Mouse (Mus musculus): ENCODE data around the gene Fam102a.

Fam102a gene

GRCm38 (mm10) chr2:32547380-32547779, 12.2 kb downstream of the Fam102a start:
- DNase-seq = no peak

- peak; percentile 58 for DNase-seq
Measured at GRCm38 (mm10) chr2:32547964-32548739, 13.0 kb downstream of the Fam102a start.

- DNase-seq = no peak
Measured at GRCm38 (mm10) chr2:32549171-32549570, 14.0 kb downstream of the Fam102a start.

GRCm38 (mm10) chr2:32549764-32550163, 14.6 kb downstream of the Fam102a start:
- peak; percentile 45 for DNase-seq

GRCm38 (mm10) chr2:32551236-32551635, 16.1 kb downstream of the Fam102a start:
- no peak for DNase-seq

GRCm38 (mm10) chr2:32553592-32554148, 18.5 kb downstream of the Fam102a start:
- no peak for DNase-seq

- no peak for DNase-seq
Measured at GRCm38 (mm10) chr2:32555484-32555883, 20.4 kb downstream of the Fam102a start.

GRCm38 (mm10) chr2:32556019-32556418, 20.9 kb downstream of the Fam102a start:
- no peak for DNase-seq

- DNase-seq = no peak
Measured at GRCm38 (mm10) chr2:32559570-32559969, 24.4 kb downstream of the Fam102a start.

- DNase-seq = peak; percentile 73
Measured at GRCm38 (mm10) chr2:32566536-32567063, 31.5 kb downstream of the Fam102a start.

- no peak for DNase-seq
Measured at GRCm38 (mm10) chr2:32568149-32568548, 33.0 kb downstream of the Fam102a start.

GRCm38 (mm10) chr2:32568941-32569340, 33.8 kb downstream of the Fam102a start:
- no peak for DNase-seq

- peak; percentile 92 for DNase-seq
Measured at GRCm38 (mm10) chr2:32570698-32571494, 35.8 kb downstream of the Fam102a start, which contains the start of gene Dpm2. Gene Dpm2, plus strand, starts transcription at chr2:32570858.

- DNase-seq = no peak
Measured at GRCm38 (mm10) chr2:32572196-32572595, 37.1 kb downstream of the Fam102a start.

- no peak for DNase-seq
Measured at GRCm38 (mm10) chr2:32574497-32574896, 39.4 kb downstream of the Fam102a start, which contains the start of gene Pip5kl1. Gene Pip5kl1, plus strand, starts transcription at chr2:32574797.

- peak; percentile 62 for DNase-seq
Measured at GRCm38 (mm10) chr2:32574901-32575585, 39.9 kb downstream of the Fam102a start.

- no peak for DNase-seq
Measured at GRCm38 (mm10) chr2:32575586-32576160, 40.5 kb downstream of the Fam102a start, which contains the start of gene 9430097D07Rik. Gene 9430097D07Rik, minus strand, starts transcription at chr2:32575684.

- DNase-seq = no peak
Measured at GRCm38 (mm10) chr2:32576532-32576931, 41.4 kb downstream of the Fam102a start.

GRCm38 (mm10) chr2:32578146-32579046, 43.3 kb downstream of the Fam102a start:
- peak; percentile 55 for DNase-seq

- DNase-seq = peak; percentile 63
Measured at GRCm38 (mm10) chr2:32581450-32582095, 46.4 kb downstream of the Fam102a start.

Measured in lung, postnatal 14 days (tissue).